16 mouse cellular contexts compared by ENCODE assay signal in genomic region chr10:119192598-119193372, GRCm38 (mm10). TPM values are rescaled to one million over a fixed set of nuclear protein-coding genes. Genes with fewer than 3 reads are reported as not detected.
DNase-seq lines count a peak whose midpoint lies in the region; ATAC-seq lines count a peak whose summit lies in the region.
"Had no signal": no experiment of that assay in that cellular context is flagged by ENCODE, and none has a peak within 500 bp of the region (broad histone marks: within the 10 kb centered on the region; RNA-seq: fewer than 3 reads in every experiment).

No protein-coding gene starts in this region.

- peak; percentile 37 for DNase-seq in ovary, adult 18-20 months (ENCODE audit: low spot score)
- no peak for DNase-seq in ovary, postnatal 10 days (ENCODE audit: low spot score)
- peak; percentile 47 for DNase-seq in yolk sac, embryonic 10.5 days (ENCODE audit: low spot score)
- no peak for DNase-seq in urinary bladder, postnatal 14 days (ENCODE audit: low spot score)
- DNase-seq in left cerebral cortex, adult 18-20 months (ENCODE audit: low spot score in 2 of 2), result no peak
- DNase-seq in layer of hippocampus, postnatal 36 days, result no peak
- DNase-seq: embryo, embryonic 11 days; kidney, postnatal 25 days; thymus, postnatal 14 days had no signal

- no peaks in the 10 kb centered on the region for H3K9me3 ChIP-seq in heart, embryonic 13.5 days
- no peaks in the 10 kb centered on the region for H3K9me3 ChIP-seq in liver, embryonic 12.5 days (replicated peaks)
- H3K9me3 ChIP-seq: hindbrain, embryonic 15.5 days; limb, embryonic 15.5 days; midbrain, embryonic 12.5 days had no signal

- H3K4me2 ChIP-seq in heart, embryonic 13.5 days, result peak overlapping the region; percentile 58
- H3K4me2 ChIP-seq in liver, embryonic 12.5 days, result peak overlapping the region; percentile 40
- H3K4me2 ChIP-seq: hindbrain, embryonic 15.5 days; limb, embryonic 15.5 days; midbrain, embryonic 12.5 days had no signal

- ATAC-seq in heart, embryonic 13.5 days (ENCODE audit: extremely low read depth, insufficient number of reproducible peaks, low FRiP score, low TSS enrichment), result peak; percentile 68
- peak; percentile 83 for ATAC-seq in liver, embryonic 12.5 days
- ATAC-seq: Patski had no signal

- H3K4me3 ChIP-seq in heart, embryonic 13.5 days, result 0 out of 2 replicates have a peak overlapping the region, but pooled peaks have one; percentile 13
- H3K4me3 ChIP-seq in liver, embryonic 12.5 days, result no peak overlapping the region
- H3K4me3 ChIP-seq: erythroblast, embryonic 14.5 days; hindbrain, embryonic 15.5 days; limb, embryonic 15.5 days; midbrain, embryonic 12.5 days had no signal

- 8% methylated on average over 8 of the region's 8 CpGs for WGBS in heart, embryonic 13.5 days
- 10% methylated on average over 8 of the region's 8 CpGs for WGBS in liver, embryonic 12.5 days (ENCODE audit: insufficient replicate concordance)

- H3K27ac ChIP-seq in heart, embryonic 13.5 days (replicated peaks), result peak overlapping the region; percentile 88
- H3K27ac ChIP-seq in liver, embryonic 12.5 days, result 0 out of 2 replicates have a peak overlapping the region, but pooled peaks have one; percentile 36
- H3K27ac ChIP-seq: hindbrain, embryonic 15.5 days; limb, embryonic 15.5 days; midbrain, embryonic 12.5 days had no signal

- H3K9ac ChIP-seq in heart, embryonic 13.5 days, result peak overlapping the region; percentile 52
- 0 out of 2 replicates have a peak overlapping the region, but pooled peaks have one; percentile 37 for H3K9ac ChIP-seq in liver, embryonic 12.5 days
- H3K9ac ChIP-seq: hindbrain, embryonic 15.5 days; limb, embryonic 15.5 days; midbrain, embryonic 12.5 days had no signal

- no peaks in the 10 kb centered on the region for H3K27me3 ChIP-seq in heart, embryonic 13.5 days (replicated peaks)
- H3K27me3 ChIP-seq in liver, embryonic 12.5 days (replicated peaks), result no peaks in the 10 kb centered on the region
- H3K27me3 ChIP-seq: hindbrain, embryonic 15.5 days; limb, embryonic 15.5 days; midbrain, embryonic 12.5 days; Patski had no signal

- H3K36me3 ChIP-seq in heart, embryonic 13.5 days, result peaks cover 24% of the 10 kb centered on the region
- peaks cover 5% of the 10 kb centered on the region; the same call in 1 of the 2 replicates for H3K36me3 ChIP-seq in liver, embryonic 12.5 days
- H3K36me3 ChIP-seq: hindbrain, embryonic 15.5 days had no signal

- H3K4me1 ChIP-seq in heart, embryonic 13.5 days, result peaks cover 18% of the 10 kb centered on the region
- peaks cover 11% of the 10 kb centered on the region for H3K4me1 ChIP-seq in liver, embryonic 12.5 days
- H3K4me1 ChIP-seq: hindbrain, embryonic 15.5 days; limb, embryonic 15.5 days; midbrain, embryonic 12.5 days had no signal

RNA-seq across cellular contexts. Expression of gene Cand1, which starts 47.1 kb away (rescaled TPM):
- 35.8 and 37.4 TPM in 2 replicates for polyA plus RNA-seq in heart, embryonic 13.5 days (2015; fragmentation: Nextera tagmentation; extraction: Ambion mirVana)
- polyA plus RNA-seq in liver, embryonic 12.5 days (2016; fragmentation: Nextera tagmentation; extraction: Ambion mirVana), result 44.4 and 48.5 TPM in 2 replicates
- total RNA-seq in left cerebral cortex, adult 18-20 months (2021), result 100 to 1,000 TPM; 156 to 161 TPM
- total RNA-seq in layer of hippocampus, postnatal 36 days (2021), result 100 to 1,000 TPM; 142 to 147 TPM

Comparison
In these comparisons a context has a peak if more than half of its experiments do, and no peak if none do; other contexts are left out.
1. DNase-seq: peak in ovary, adult 18-20 months (single experiment) and yolk sac, embryonic 10.5 days (single experiment); none in ovary, postnatal 10 days (single experiment), urinary bladder, postnatal 14 days (single experiment), left cerebral cortex, adult 18-20 months (0 of 2) and layer of hippocampus, postnatal 36 days (0 of 2).